Mouse (Mus musculus) olfactory bulb, adult 2 months (tissue): ENCODE measurements around the gene Nrxn3. TPM values are rescaled to one million over a fixed set of nuclear protein-coding genes. Genes with fewer than 3 reads are reported as not detected.
A peak's percentile ranks its signal among the peaks of the same experiment; 100 is the strongest.

Source experiments
- H3K27ac ChIP-seq: fragments of 200-500 bp; 2 replicates; pipeline ENCODE4 v1.5.1; 2012; ENCODE audit warnings: low read depth, low read length; ENCODE audit not compliant: insufficient read depth
- H3K4me1 ChIP-seq: fragments of 200-500 bp; 2 replicates; pipeline ENCODE4 v1.6.1; 2012; ENCODE audit warnings: low read length; ENCODE audit not compliant: control insufficient read depth, insufficient read depth
- H3K4me3 ChIP-seq: fragments of 200-500 bp; 2 replicates; pipeline ENCODE4 v1.5.1; 2012; ENCODE audit warnings: mild to moderate bottlenecking, low read depth, low read length, moderate library complexity; ENCODE audit not compliant: insufficient read depth
- CTCF ChIP-seq: fragments of 200-500 bp; IDR thresholded peaks from 2 replicates; pipeline ENCODE4 v1.5.1; 2012; ENCODE audit warnings: low read depth, mild to moderate bottlenecking, low read length, moderate library complexity; ENCODE audit not compliant: insufficient read depth
- POLR2A ChIP-seq: fragments of 200-500 bp; IDR thresholded peaks from 2 replicates; pipeline ENCODE4 v1.6.1; 2012; ENCODE audit warnings: mild to moderate bottlenecking, low read depth, low read length, moderate library complexity; ENCODE audit not compliant: insufficient read depth
- WGBS: fragments of 180-500 bp; shearing (Covaris S2); methylation state at CpG from one replicate; pipeline ENCODE4 v1.1.7; 2018; 5-methylcytosine and 5-hydroxymethylcytosine counted together
- polyA plus RNA-seq: library from polyadenylated mRNA; stranded (reverse); fragments of >200 nt; gene quantifications from 2 replicates; pipeline ENCODE4 v1.2.4, GENCODE M21; 2012; ENCODE audit warnings: low replicate concordance; ENCODE audit not compliant: missing spikeins, insufficient read depth, insufficient read length

The Nrxn3 gene
- polyA plus RNA-seq, 1 experiment: not detected

- H3K27ac ChIP-seq: no peak overlapping the region
- peaks cover 15% of the 10 kb centered on the region for H3K4me1 ChIP-seq
- no peak overlapping the region for H3K4me3 ChIP-seq
- TF ChIP-seq CTCF: no peak
- TF ChIP-seq POLR2A: no peak
- WGBS: 81% methylated on average over 3 of the region's 3 CpGs
Measured at GRCm38 (mm10) chr12:89808217-89808616, 1085.5 kb downstream of the Nrxn3 start.

GRCm38 (mm10) chr12:89810146-89810545 is 1087.5 kb downstream of the Nrxn3 start:
- Histone ChIP-seq H3K27ac (no peak overlapping the region), H3K4me1 (peaks cover 22% of the 10 kb centered on the region), H3K4me3 (no peak overlapping the region)
- 89% methylated on average over 5 of the region's 5 CpGs for WGBS
- TF ChIP-seq POLR2A (no peak), CTCF (no peak)

- peak overlapping the region; percentile 44 for H3K4me3 ChIP-seq
- WGBS: 11% methylated on average over 36 of the region's 36 CpGs
- peaks cover 22% of the 10 kb centered on the region for H3K4me1 ChIP-seq
- TF ChIP-seq CTCF (no peak), POLR2A (no peak)
- no peak overlapping the region for H3K27ac ChIP-seq
Measured at GRCm38 (mm10) chr12:89811815-89812549, 1089.3 kb downstream of the Nrxn3 start.

- no peak for TF ChIP-seq CTCF
- TF ChIP-seq POLR2A: no peak
- Histone ChIP-seq H3K4me1 (peaks cover 22% of the 10 kb centered on the region), H3K4me3 (peak overlapping the region; percentile 44), H3K27ac (no peak overlapping the region)
- WGBS: 30% methylated on average over 17 of the region's 17 CpGs
Measured at GRCm38 (mm10) chr12:89812550-89813207, 1090.0 kb downstream of the Nrxn3 start.

- peaks cover 22% of the 10 kb centered on the region for H3K4me1 ChIP-seq
- no peak overlapping the region for H3K27ac ChIP-seq
- TF ChIP-seq CTCF (no peak), POLR2A (no peak)
- H3K4me3 ChIP-seq: peak overlapping the region; percentile 18
- WGBS: 54% methylated on average over 13 of the region's 13 CpGs
Measured at GRCm38 (mm10) chr12:89813294-89813693, 1090.6 kb downstream of the Nrxn3 start.

- Histone ChIP-seq H3K4me3 (peak overlapping the region; percentile 15; the same call in 1 of the 2 replicates), H3K4me1 (peaks cover 22% of the 10 kb centered on the region), H3K27ac (no peak overlapping the region)
- 87% methylated on average over 5 of the region's 5 CpGs for WGBS
- TF ChIP-seq CTCF (no peak), POLR2A (no peak)
Measured at GRCm38 (mm10) chr12:89813718-89814117, 1091.0 kb downstream of the Nrxn3 start.

GRCm38 (mm10) chr12:89814536-89814935 is 1091.9 kb downstream of the Nrxn3 start:
- TF ChIP-seq CTCF (no peak), POLR2A (no peak)
- WGBS: 39% methylated on average over 4 of the region's 4 CpGs
- Histone ChIP-seq H3K27ac (no peak overlapping the region), H3K4me3 (peak overlapping the region; percentile 7; the same call in 1 of the 2 replicates), H3K4me1 (peaks cover 22% of the 10 kb centered on the region)

- TF ChIP-seq POLR2A (no peak), CTCF (no peak)
- Histone ChIP-seq H3K27ac (no peak overlapping the region), H3K4me3 (no peak overlapping the region), H3K4me1 (peaks cover 12% of the 10 kb centered on the region)
- 64% methylated on average over 9 of the region's 9 CpGs for WGBS
Measured at GRCm38 (mm10) chr12:89817072-89817773, 1094.5 kb downstream of the Nrxn3 start.

- peaks cover 7% of the 10 kb centered on the region for H3K4me1 ChIP-seq
- no peak overlapping the region for H3K27ac ChIP-seq
- TF ChIP-seq CTCF: no peak
- TF ChIP-seq POLR2A: no peak
- no peak overlapping the region for H3K4me3 ChIP-seq
- whole genome bisulfite sequencing: 80% methylated on average over 2 of the region's 2 CpGs
Measured at GRCm38 (mm10) chr12:89818200-89818599, 1095.5 kb downstream of the Nrxn3 start.
